ENCODE assay signal across 9 mouse cellular contexts in genomic region chr3:96593374-96593773, GRCm38 (mm10). TPM values are rescaled to one million over a fixed set of nuclear protein-coding genes. Genes with fewer than 3 reads are reported as not detected.
DNase-seq lines count a peak whose midpoint lies in the region; ATAC-seq and TF ChIP-seq lines count a peak whose summit lies in the region.
"Had no signal": no experiment of that assay in that cellular context is flagged by ENCODE, and none has a peak within 500 bp of the region (broad histone marks: within the 10 kb centered on the region; RNA-seq: fewer than 3 reads in every experiment).

No protein-coding gene starts in this region.

- no peak for TF ChIP-seq POLR2A in spleen, adult 2 months (IDR thresholded peaks at IDR 0.05; ENCODE audit: low read depth, low read length)

- no peak for TF ChIP-seq CTCF in spleen, adult 2 months (IDR thresholded peaks at IDR 0.05; ENCODE audit: extremely low read depth, insufficient read depth, insufficient read length, insufficient replicate concordance)
- no peak for TF ChIP-seq CTCF in stomach, postnatal 0 days (IDR thresholded peaks at IDR 0.05; ENCODE audit: low read depth)

- no peaks in the 10 kb centered on the region for H3K36me3 ChIP-seq in spleen, adult 2 months (ENCODE audit: control insufficient read depth, insufficient read depth, low read length)
- 0 out of 2 replicates have a peak, but pooled peaks cover 2% of the 10 kb centered on the region for H3K36me3 ChIP-seq in embryonic facial prominence, embryonic 15.5 days
- H3K36me3 ChIP-seq in lung, embryonic 16.5 days (ENCODE audit: control insufficient read depth, insufficient read depth, low read length): no peaks in the 10 kb centered on the region
- H3K36me3 ChIP-seq in stomach, postnatal 0 days (ENCODE audit: control insufficient read depth, insufficient read depth, low read length): peaks cover 3% of the 10 kb centered on the region; the same call in 1 of the 2 replicates

- H3K4me3 ChIP-seq in spleen, adult 2 months (ENCODE audit: extremely low read depth, insufficient read depth, insufficient read length): peak overlapping the region; percentile 77
- H3K4me3 ChIP-seq in embryonic facial prominence, embryonic 15.5 days (replicated peaks): peak overlapping the region; percentile 62
- peak overlapping the region; percentile 69 for H3K4me3 ChIP-seq in lung, embryonic 16.5 days (ENCODE audit: low read length)
- H3K4me3 ChIP-seq in stomach, postnatal 0 days (ENCODE audit: low read depth, low read length): peak overlapping the region; percentile 58

- no peak for TF ChIP-seq EP300 in stomach, postnatal 0 days (optimal IDR thresholded peaks at IDR 0.05)

- no peak for ATAC-seq in embryonic facial prominence, embryonic 15.5 days (ENCODE audit: insufficient number of reproducible peaks, low FRiP score, low TSS enrichment, low read depth)
- no peak for ATAC-seq in lung, embryonic 16.5 days (ENCODE audit: low read depth)
- no peak; the same call in 1 of the 2 replicates for ATAC-seq in stomach, postnatal 0 days (ENCODE audit: low FRiP score, low TSS enrichment)

- peak overlapping the region; percentile 71 for H3K4me2 ChIP-seq in embryonic facial prominence, embryonic 15.5 days (replicated peaks)
- H3K4me2 ChIP-seq in lung, embryonic 16.5 days (ENCODE audit: low read depth, low read length): peak overlapping the region; percentile 81
- peak overlapping the region; percentile 65 for H3K4me2 ChIP-seq in stomach, postnatal 0 days (replicated peaks; ENCODE audit: low read depth)

- H3K27ac ChIP-seq in spleen, adult 2 months (ENCODE audit: insufficient read depth, low read length): peak overlapping the region; percentile 89
- peak overlapping the region; percentile 89 for H3K27ac ChIP-seq in embryonic facial prominence, embryonic 15.5 days (replicated peaks)
- H3K27ac ChIP-seq in lung, embryonic 16.5 days (ENCODE audit: low read length): peak overlapping the region; percentile 87
- H3K27ac ChIP-seq in stomach, postnatal 0 days (replicated peaks): peak overlapping the region; percentile 88

- H3K9ac ChIP-seq in embryonic facial prominence, embryonic 15.5 days: peak overlapping the region; percentile 44
- peak overlapping the region; percentile 78 for H3K9ac ChIP-seq in lung, embryonic 16.5 days (ENCODE audit: low read length)
- peak overlapping the region; percentile 72 for H3K9ac ChIP-seq in stomach, postnatal 0 days (ENCODE audit: low read length)

- no peaks in the 10 kb centered on the region for H3K9me3 ChIP-seq in embryonic facial prominence, embryonic 15.5 days (replicated peaks)
- no peaks in the 10 kb centered on the region for H3K9me3 ChIP-seq in lung, embryonic 16.5 days (ENCODE audit: control insufficient read depth, low read length)
- H3K9me3 ChIP-seq in stomach, postnatal 0 days (ENCODE audit: control insufficient read depth, low read length): no peaks in the 10 kb centered on the region

- H3K4me1 ChIP-seq in spleen, adult 2 months (ENCODE audit: control insufficient read depth, insufficient read depth, insufficient read length): peaks cover 19% of the 10 kb centered on the region
- peaks cover 31% of the 10 kb centered on the region for H3K4me1 ChIP-seq in embryonic facial prominence, embryonic 15.5 days
- peaks cover 17% of the 10 kb centered on the region for H3K4me1 ChIP-seq in lung, embryonic 16.5 days (replicated peaks; ENCODE audit: control insufficient read depth, insufficient read depth, low read length)
- H3K4me1 ChIP-seq in stomach, postnatal 0 days (replicated peaks; ENCODE audit: control insufficient read depth, insufficient read depth): 0 out of 2 replicates have a peak, but pooled peaks cover 3% of the 10 kb centered on the region

- peaks cover 20% of the 10 kb centered on the region for H3K27me3 ChIP-seq in spleen, adult 2 months (ENCODE audit: control insufficient read depth, insufficient read depth, low read length)
- peaks cover 12% of the 10 kb centered on the region for H3K27me3 ChIP-seq in embryonic facial prominence, embryonic 15.5 days
- H3K27me3 ChIP-seq in lung, embryonic 16.5 days (ENCODE audit: control insufficient read depth, insufficient read depth, low read depth, low read length): peaks cover 15% of the 10 kb centered on the region; the same call in 1 of the 2 replicates
- no peaks in the 10 kb centered on the region for H3K27me3 ChIP-seq in stomach, postnatal 0 days (ENCODE audit: control insufficient read depth, insufficient read depth, low read length)

- DNase-seq in spleen, adult 2 months (ENCODE audit: low read depth in 1 of 2, low spot score in 2 of 2): no peak
- DNase-seq in spleen, postnatal 10 days (ENCODE audit: low spot score in 2 of 2): no peak
- peak; percentile 61 for DNase-seq in induced T-regulatory cell, adult 2 months (ENCODE audit: low read depth)
- DNase-seq in stomach, postnatal 0 days (ENCODE audit: low spot score): peak; percentile 45
- DNase-seq in urinary bladder, postnatal 4 days (ENCODE audit: low spot score in 2 of 2): no peak
- no peak for DNase-seq in layer of hippocampus, adult 8-10 months (ENCODE audit: low spot score in 2 of 2)

- WGBS in spleen, adult 2 months: 2% methylated on average over 10 of the region's 10 CpGs
- WGBS in embryonic facial prominence, embryonic 15.5 days: under 1% methylated on average over 10 of the region's 10 CpGs
- 1% methylated on average over 10 of the region's 10 CpGs for WGBS in lung, embryonic 16.5 days
- WGBS in stomach, postnatal 0 days: 2% methylated on average over 10 of the region's 10 CpGs

RNA-seq across cellular contexts. Expression of gene Polr3gl, which starts 0.6 kb away (rescaled TPM):
- polyA plus RNA-seq in spleen, adult 2 months (2012; rRNA removed): 9.2 and 10.7 TPM in 2 replicates
- polyA plus RNA-seq in embryonic facial prominence, embryonic 15.5 days (2015; fragmentation: Nextera tagmentation; extraction: Ambion mirVana): 43.6 and 48.5 TPM in 2 replicates
- 35.9 TPM in 2 replicates for polyA plus RNA-seq in lung, embryonic 16.5 days (2015; fragmentation: Nextera tagmentation; extraction: Ambion mirVana)
- polyA plus RNA-seq in stomach, postnatal 0 days (2015; fragmentation: Nextera tagmentation; extraction: Ambion mirVana): 16.1 and 20.1 TPM in 2 replicates
- 10 to 100 TPM; 30.1 to 38.6 (median 32.5) TPM for total RNA-seq in layer of hippocampus, adult 8-10 months (2022)

RNA-seq across cellular contexts. Expression of gene Ankrd34a, which starts 3.1 kb away (rescaled TPM):
- 0.14 and 0.15 TPM in 2 replicates for polyA plus RNA-seq in spleen, adult 2 months (2012; rRNA removed)
- 2.2 and 3.0 TPM in 2 replicates for polyA plus RNA-seq in embryonic facial prominence, embryonic 15.5 days (2015; fragmentation: Nextera tagmentation; extraction: Ambion mirVana)
- 1.6 and 1.9 TPM in 2 replicates for polyA plus RNA-seq in lung, embryonic 16.5 days (2015; fragmentation: Nextera tagmentation; extraction: Ambion mirVana)
- polyA plus RNA-seq in stomach, postnatal 0 days (2015; fragmentation: Nextera tagmentation; extraction: Ambion mirVana): 1.3 TPM in 2 replicates
- total RNA-seq in layer of hippocampus, adult 8-10 months (2022): 10 to 100 TPM; 49.5 to 56.2 (median 52.6) TPM
- total RNA-seq: common myeloid progenitor, adult 5-6 weeks had no signal

RNA-seq across cellular contexts. Expression of gene Lix1l, which starts 7.6 kb away (rescaled TPM):
- 5.8 and 5.9 TPM in 2 replicates for polyA plus RNA-seq in spleen, adult 2 months (2012; rRNA removed)
- 8.7 and 10.1 TPM in 2 replicates for polyA plus RNA-seq in embryonic facial prominence, embryonic 15.5 days (2015; fragmentation: Nextera tagmentation; extraction: Ambion mirVana)
- polyA plus RNA-seq in lung, embryonic 16.5 days (2015; fragmentation: Nextera tagmentation; extraction: Ambion mirVana): 6.7 and 8.2 TPM in 2 replicates
- 3.7 and 3.8 TPM in 2 replicates for polyA plus RNA-seq in stomach, postnatal 0 days (2015; fragmentation: Nextera tagmentation; extraction: Ambion mirVana)
- total RNA-seq in layer of hippocampus, adult 8-10 months (2022): 10 to 100 TPM; 29.9 to 34.2 (median 31.4) TPM

RNA-seq across cellular contexts. Expression of gene Gm16253, which starts 16.6 kb away (rescaled TPM):
- polyA plus RNA-seq in spleen, adult 2 months (2012; rRNA removed): 0.18 TPM in 1 of 2 replicates, not detected in the other
- 1.5 and 2.0 TPM in 2 replicates for polyA plus RNA-seq in embryonic facial prominence, embryonic 15.5 days (2015; fragmentation: Nextera tagmentation; extraction: Ambion mirVana)
- polyA plus RNA-seq in lung, embryonic 16.5 days (2015; fragmentation: Nextera tagmentation; extraction: Ambion mirVana): 1.4 TPM in 2 replicates
- polyA plus RNA-seq in stomach, postnatal 0 days (2015; fragmentation: Nextera tagmentation; extraction: Ambion mirVana): 0.18 and 0.46 TPM in 2 replicates
- not detected for total RNA-seq in layer of hippocampus, adult 8-10 months (2022)
- total RNA-seq: common myeloid progenitor, adult 5-6 weeks had no signal

RNA-seq across cellular contexts. Expression of gene Txnip, which starts 35.6 kb away (rescaled TPM):
- 423 and 439 TPM in 2 replicates for polyA plus RNA-seq in spleen, adult 2 months (2012; rRNA removed)
- 179 and 184 TPM in 2 replicates for polyA plus RNA-seq in embryonic facial prominence, embryonic 15.5 days (2015; fragmentation: Nextera tagmentation; extraction: Ambion mirVana)
- polyA plus RNA-seq in lung, embryonic 16.5 days (2015; fragmentation: Nextera tagmentation; extraction: Ambion mirVana): 184 and 197 TPM in 2 replicates
- 273 and 276 TPM in 2 replicates for polyA plus RNA-seq in stomach, postnatal 0 days (2015; fragmentation: Nextera tagmentation; extraction: Ambion mirVana)
- 10 to 100 TPM; 23.9 to 39.1 (median 31.6) TPM for total RNA-seq in layer of hippocampus, adult 8-10 months (2022)

Comparison
In these comparisons a context has a peak if more than half of its experiments do, and no peak if none do; other contexts are left out.
1. DNase-seq: peak in induced T-regulatory cell, adult 2 months (single experiment) and stomach, postnatal 0 days (single experiment); none in spleen, adult 2 months (0 of 2), spleen, postnatal 10 days (0 of 2), urinary bladder, postnatal 4 days (0 of 2) and layer of hippocampus, adult 8-10 months (0 of 2).
2. Peak in every context shown above with its lines, with median percentiles within 50 percentile points of each other: H3K27ac ChIP-seq, H3K4me3 ChIP-seq, H3K4me2 ChIP-seq and H3K9ac ChIP-seq.